Mouse (Mus musculus) MEL (cell line): ENCODE data around the gene Zfand5. TPM values are rescaled to one million over a fixed set of nuclear protein-coding genes. Genes with fewer than 3 reads are reported as not detected.

Experiments
- DNase-seq: peaks from one replicate; pipeline ENCODE4 v3.0.0; 2011; ENCODE audit warnings: low read depth, low spot score
- H3K27ac ChIP-seq: 2 replicates; pipeline ENCODE4 v1.5.1; 2012; ENCODE audit warnings: low read depth, mild to moderate bottlenecking, control low read depth, low read length, moderate library complexity; ENCODE audit not compliant: control insufficient read depth
- H3K27me3 ChIP-seq, 2 experiments: fragments of 150-350 bp in 1 of 2; sonication (generic) in 1 of 2; 2 replicates each; pipeline ENCODE4 v1.6.1; 2012; ENCODE audit warnings: low read length in 2 of 2, mild to moderate bottlenecking in 2 of 2, improper control_type of control experiment in 1 of 2, moderate library complexity in 1 of 2; ENCODE audit not compliant: insufficient read depth in 2 of 2, control insufficient read depth in 1 of 2
- H3K36me3 ChIP-seq, 2 experiments: 2 replicates each; pipeline ENCODE4 v1.6.1; 2012 to 2014; ENCODE audit warnings: low read length in 2 of 2, improper control_type of control experiment in 1 of 2, inconsistent platforms in 1 of 2, mild to moderate bottlenecking in 1 of 2; ENCODE audit not compliant: insufficient read depth in 2 of 2, control insufficient read depth in 1 of 2
- H3K4me1 ChIP-seq, 2 experiments: fragments of 150-350 bp in 1 of 2; sonication (generic) in 1 of 2; 2 replicates each; pipeline ENCODE4 v1.6.1; 2012; ENCODE audit warnings: low read length in 2 of 2, improper control_type of control experiment in 1 of 2, mild to moderate bottlenecking in 1 of 2; ENCODE audit not compliant: insufficient read depth in 2 of 2, control insufficient read depth in 1 of 2
- H3K4me3 ChIP-seq, 2 experiments: fragments of 150-350 bp in 1 of 2; sonication (generic) in 1 of 2; 2 replicates each; pipeline ENCODE4 v1.5.1; 2012; ENCODE audit warnings: low read depth in 2 of 2, low read length in 2 of 2, mild to moderate bottlenecking in 2 of 2, moderate library complexity in 2 of 2, control low read depth in 1 of 2, improper control_type of control experiment in 1 of 2; ENCODE audit not compliant: control insufficient read depth in 1 of 2, insufficient read depth in 1 of 2
- H3K79me2 ChIP-seq: 2 replicates; pipeline ENCODE4 v1.6.1; 2012; ENCODE audit warnings: mild to moderate bottlenecking, low read length, moderate library complexity; ENCODE audit not compliant: control insufficient read depth, poor library complexity, insufficient read depth
- H3K9ac ChIP-seq: 2 replicates; pipeline ENCODE4 v1.6.1; 2012; ENCODE audit warnings: low read depth, mild to moderate bottlenecking, control low read depth, low read length, moderate library complexity; ENCODE audit not compliant: control insufficient read depth, poor library complexity, severe bottlenecking
- H3K9me3 ChIP-seq: fragments of 150-350 bp; sonication (generic); replicated peaks from 2 replicates; pipeline ENCODE4 v1.6.1; 2012; ENCODE audit warnings: mild to moderate bottlenecking, low read length, improper control_type of control experiment, moderate library complexity; ENCODE audit not compliant: insufficient read depth
- CHD1 ChIP-seq: IDR thresholded peaks from 2 replicates; pipeline ENCODE4 v1.6.1; 2012; ENCODE audit warnings: low read depth, mild to moderate bottlenecking, inconsistent platforms, low read length, improper control_type of control experiment
- CHD2 ChIP-seq: IDR thresholded peaks from 2 replicates; pipeline ENCODE4 v1.6.1; 2011; ENCODE audit warnings: low read length, improper control_type of control experiment
- ELF1 ChIP-seq: IDR thresholded peaks from 2 replicates; pipeline ENCODE4 v1.6.1; 2014; ENCODE audit warnings: low read depth, mild to moderate bottlenecking, inconsistent platforms, low read length, improper control_type of control experiment, moderate library complexity
- EP300 ChIP-seq, 2 experiments: IDR thresholded peaks; 2 replicates each; pipeline ENCODE4 v1.6.1; 2011; ENCODE audit warnings: improper control_type of control experiment in 2 of 2, low read length in 2 of 2, low read depth in 1 of 2, mild to moderate bottlenecking in 1 of 2
- ETS1 ChIP-seq: IDR thresholded peaks from 2 replicates; pipeline ENCODE4 v1.6.1; 2012; ENCODE audit warnings: low read depth, mild to moderate bottlenecking, inconsistent platforms, low read length, improper control_type of control experiment, moderate library complexity
- GABPA ChIP-seq: IDR thresholded peaks from 2 replicates; pipeline ENCODE4 v1.6.1; 2012; ENCODE audit warnings: low read depth, mild to moderate bottlenecking, inconsistent platforms, low read length, improper control_type of control experiment, moderate library complexity
- HCFC1 ChIP-seq: IDR thresholded peaks from 2 replicates; pipeline ENCODE4 v1.6.1; 2012; ENCODE audit warnings: low read depth, mild to moderate bottlenecking, inconsistent platforms, low read length, improper control_type of control experiment, moderate library complexity
- JUND ChIP-seq: IDR thresholded peaks from 2 replicates; pipeline ENCODE4 v1.6.1; 2011; ENCODE audit warnings: low read depth, mild to moderate bottlenecking, improper control_type of control experiment, low read length
- MAFK ChIP-seq: IDR thresholded peaks from 2 replicates; pipeline ENCODE4 v1.6.1; 2011; ENCODE audit warnings: low read depth, mild to moderate bottlenecking, low read length, improper control_type of control experiment, borderline replicate concordance
- MAX ChIP-seq: IDR thresholded peaks from 2 replicates; pipeline ENCODE4 v1.6.1; 2011; ENCODE audit warnings: low read length, improper control_type of control experiment
- MAZ ChIP-seq: IDR thresholded peaks from 2 replicates; pipeline ENCODE4 v1.6.1; 2012; ENCODE audit warnings: low read depth, mild to moderate bottlenecking, inconsistent platforms, low read length, improper control_type of control experiment
- MEF2A ChIP-seq: IDR thresholded peaks from 2 replicates; pipeline ENCODE4 v1.6.1; 2014; ENCODE audit warnings: low read depth, mild to moderate bottlenecking, inconsistent platforms, low read length, improper control_type of control experiment; ENCODE audit not compliant: poor library complexity, insufficient replicate concordance, severe bottlenecking; ENCODE audit errors: extremely low read depth
- MXI1 ChIP-seq: IDR thresholded peaks from 2 replicates; pipeline ENCODE4 v1.6.1; 2011; ENCODE audit warnings: mild to moderate bottlenecking, low read depth, low read length, improper control_type of control experiment
- MYC ChIP-seq: IDR thresholded peaks from 2 replicates; pipeline ENCODE4 v1.6.1; 2011; ENCODE audit warnings: low read depth, mild to moderate bottlenecking, low read length, improper control_type of control experiment, moderate library complexity
- POLR2A ChIP-seq, 2 experiments: IDR thresholded peaks; 2 replicates each; pipeline ENCODE4 v1.6.1; 2011 to 2012; ENCODE audit warnings: low read length in 2 of 2, mild to moderate bottlenecking in 2 of 2, control low read depth in 1 of 2, improper control_type of control experiment in 1 of 2, low read depth in 1 of 2, moderate library complexity in 1 of 2; ENCODE audit not compliant: control insufficient read depth in 1 of 2, insufficient read depth in 1 of 2, poor library complexity in 1 of 2
- POLR2AphosphoS2 ChIP-seq: IDR thresholded peaks from 2 replicates; pipeline ENCODE4 v1.6.1; 2011; ENCODE audit warnings: low read length, improper control_type of control experiment
- POLR2AphosphoS5 ChIP-seq: IDR thresholded peaks from 2 replicates; pipeline ENCODE4 v1.6.1; 2012; ENCODE audit warnings: low read depth, borderline replicate concordance, mild to moderate bottlenecking, inconsistent platforms, low read length, moderate library complexity, mixed read lengths
- RAD21 ChIP-seq: IDR thresholded peaks from 2 replicates; pipeline ENCODE4 v1.6.1; 2011; ENCODE audit warnings: mild to moderate bottlenecking, low read depth, low read length, improper control_type of control experiment
- RCOR1 ChIP-seq: IDR thresholded peaks from 2 replicates; pipeline ENCODE4 v1.6.1; 2012; ENCODE audit warnings: low read depth, mild to moderate bottlenecking, inconsistent platforms, low read length, improper control_type of control experiment
- SIN3A ChIP-seq: IDR thresholded peaks from 2 replicates; pipeline ENCODE4 v1.6.1; 2012; ENCODE audit warnings: low read length, improper control_type of control experiment, inconsistent platforms
- SMC3 ChIP-seq: IDR thresholded peaks from 2 replicates; pipeline ENCODE4 v1.6.1; 2011; ENCODE audit warnings: low read depth, low read length, improper control_type of control experiment
- TBP ChIP-seq: IDR thresholded peaks from 2 replicates; pipeline ENCODE4 v1.8.0; 2011; ENCODE audit warnings: low read depth, low read length, improper control_type of control experiment
- UBTF ChIP-seq: IDR thresholded peaks from 2 replicates; pipeline ENCODE4 v1.6.1; 2012; ENCODE audit warnings: low read depth, mild to moderate bottlenecking, inconsistent platforms, low read length, improper control_type of control experiment, moderate library complexity, borderline replicate concordance; ENCODE audit not compliant: insufficient read depth
- USF1 ChIP-seq: IDR thresholded peaks from 2 replicates; pipeline ENCODE4 v1.6.1; 2014; ENCODE audit warnings: low read depth, mild to moderate bottlenecking, inconsistent platforms, low read length, improper control_type of control experiment, moderate library complexity
- USF2 ChIP-seq, 2 experiments: IDR thresholded peaks; 2 replicates each; pipeline ENCODE4 v1.6.1; 2011 to 2012; ENCODE audit warnings: improper control_type of control experiment in 2 of 2, low read length in 2 of 2, borderline replicate concordance in 1 of 2, inconsistent platforms in 1 of 2, low read depth in 1 of 2, mild to moderate bottlenecking in 1 of 2; ENCODE audit not compliant: insufficient read depth in 1 of 2
- ZC3H11A ChIP-seq: IDR thresholded peaks from 2 replicates; pipeline ENCODE4 v1.6.1; 2012; ENCODE audit warnings: low read depth, mild to moderate bottlenecking, inconsistent platforms, low read length, improper control_type of control experiment
- ZKSCAN1 ChIP-seq: IDR thresholded peaks from 2 replicates; pipeline ENCODE4 v1.6.1; 2012; ENCODE audit warnings: low read depth, mild to moderate bottlenecking, inconsistent platforms, low read length, improper control_type of control experiment, moderate library complexity
- ZNF384 ChIP-seq: IDR thresholded peaks from 2 replicates; pipeline ENCODE4 v1.6.1; 2012; ENCODE audit warnings: low read depth, mild to moderate bottlenecking, inconsistent platforms, low read length, improper control_type of control experiment
- polyA plus RNA-seq, 2 experiments: library from polyadenylated mRNA; stranded (reverse) in 1 of 2; unstranded in 1 of 2; fragments of >175 nt in 1 of 2; fragments of >200 nt in 1 of 2; gene quantifications; 2 replicates each; pipeline versions ENCODE4 v1.2.1 to v1.2.4; 2012; ENCODE audit warnings: low replicate concordance in 2 of 2, low read depth in 1 of 2; ENCODE audit not compliant: insufficient read length in 2 of 2, insufficient read depth in 1 of 2, missing spikeins in 1 of 2
- total RNA-seq: library from RNA; depleted of rRNA; stranded (reverse); fragments of 300-350 nt; gene quantifications from 2 replicates; pipeline ENCODE4 v1.2.3, GENCODE M21; 2012

Gene Zfand5
- total and polyA plus RNA-seq, 3 experiments, result 48.1 to 66.8 (median 51.5) TPM

GRCm38 (mm10) chr19:21271186-21271585 lies 892 bp upstream of the Zfand5 start:
- no peak for TF ChIP-seq GABPA
- peak; percentile 39; the same call in 1 of the 2 replicates for TF ChIP-seq CHD2
- 0 out of 2 replicates have a peak, but pooled peaks have one; percentile 15 for TF ChIP-seq SIN3A
- TF ChIP-seq MXI1, result 0 out of 2 replicates have a peak, but pooled peaks have one; percentile 14
- TF ChIP-seq MEF2A, result no peak
- no peak for TF ChIP-seq MAFK
- peak; percentile 66; the same call in 1 of the 2 replicates for TF ChIP-seq TBP
- TF ChIP-seq ZKSCAN1, result 0 out of 2 replicates have a peak, but pooled peaks have one; percentile 28
- TF ChIP-seq MAX, result peak; percentile 10; the same call in 1 of the 2 replicates
- no peak for TF ChIP-seq SMC3
- TF ChIP-seq, all 39 proteins: peak for 6
- Histone ChIP-seq H3K9ac (peak overlapping the region; percentile 95), H3K4me3 (peak overlapping the region; percentile 86 to 90), H3K36me3 (peaks cover 2 to 12% of the 10 kb centered on the region in 2 experiments), H3K4me1 (peaks cover 0 to 3% of the 10 kb centered on the region in 2 experiments; a peak in 2 of 4 replicates), H3K27ac (peak overlapping the region; percentile 85), H3K9me3 (no peaks in the 10 kb centered on the region), H3K79me2 (peaks cover 39% of the 10 kb centered on the region), H3K27me3 (no peaks in the 10 kb centered on the region; a peak in 1 of 4 replicates)
- no peak for DNase-seq

GRCm38 (mm10) chr19:21272655-21273284 lies 692 bp downstream of the Zfand5 start:
- no peak for TF ChIP-seq MYC
- TF ChIP-seq ZC3H11A, result no peak
- TF ChIP-seq MAX, result no peak
- TF ChIP-seq USF1, result no peak
- no peak for TF ChIP-seq ETS1
- no peak for TF ChIP-seq CHD2
- TF ChIP-seq UBTF, result no peak
- TF ChIP-seq RAD21, result no peak
- 0 out of 4 replicates have a peak, but pooled peaks of 1 of the 2 experiments have one; percentile 3 for TF ChIP-seq POLR2A (IDR thresholded peaks at IDR 0.05; ENCODE audit: control insufficient read depth in 1 of 2, insufficient read depth in 1 of 2, low read depth in 1 of 2, low read length in 2 of 2, poor library complexity in 1 of 2)
- TF ChIP-seq SIN3A, result peak; percentile 57
- TF ChIP-seq USF2 (IDR thresholded peaks at IDR 0.05; ENCODE audit: borderline replicate concordance in 1 of 2, insufficient read depth in 1 of 2, low read depth in 1 of 2, low read length in 2 of 2), result no peak
- TF ChIP-seq EP300 (IDR thresholded peaks at IDR 0.05; ENCODE audit: low read depth in 1 of 2, low read length in 2 of 2), result peak in 1 of 2 experiments; percentile 4; a peak in 1 of 4 replicates
- TF ChIP-seq HCFC1, result 0 out of 2 replicates have a peak, but pooled peaks have one; percentile 44
- no peak for TF ChIP-seq MEF2A
- TF ChIP-seq ELF1, result 0 out of 2 replicates have a peak, but pooled peaks have one; percentile 10
- no peak for TF ChIP-seq ZKSCAN1
- peak; percentile 78 for TF ChIP-seq CHD1
- no peak for TF ChIP-seq RCOR1
- no peak for TF ChIP-seq POLR2AphosphoS2
- TF ChIP-seq ZNF384, result no peak
- TF ChIP-seq POLR2AphosphoS5, result no peak
- no peak for TF ChIP-seq MAZ
- TF ChIP-seq TBP, result 0 out of 2 replicates have a peak, but pooled peaks have one; percentile 32
- TF ChIP-seq JUND, result no peak
- peak; percentile 70 for TF ChIP-seq MXI1
- H3K4me1 ChIP-seq, result peaks cover 0 to 3% of the 10 kb centered on the region in 2 experiments; a peak in 2 of 4 replicates
- H3K9me3 ChIP-seq, result no peaks in the 10 kb centered on the region
- H3K27ac ChIP-seq, result peak overlapping the region; percentile 91
- H3K79me2 ChIP-seq, result peaks cover 49% of the 10 kb centered on the region
- H3K9ac ChIP-seq, result peak overlapping the region; percentile 77
- H3K27me3 ChIP-seq, result no peaks in the 10 kb centered on the region
- peak overlapping the region; percentile 74 to 94 for H3K4me3 ChIP-seq
- peak; percentile 73 for DNase-seq
- H3K36me3 ChIP-seq, result peaks cover 17 to 23% of the 10 kb centered on the region in 2 experiments
